8 mouse cellular contexts compared by ENCODE assay signal in the genomic region with DNA sequence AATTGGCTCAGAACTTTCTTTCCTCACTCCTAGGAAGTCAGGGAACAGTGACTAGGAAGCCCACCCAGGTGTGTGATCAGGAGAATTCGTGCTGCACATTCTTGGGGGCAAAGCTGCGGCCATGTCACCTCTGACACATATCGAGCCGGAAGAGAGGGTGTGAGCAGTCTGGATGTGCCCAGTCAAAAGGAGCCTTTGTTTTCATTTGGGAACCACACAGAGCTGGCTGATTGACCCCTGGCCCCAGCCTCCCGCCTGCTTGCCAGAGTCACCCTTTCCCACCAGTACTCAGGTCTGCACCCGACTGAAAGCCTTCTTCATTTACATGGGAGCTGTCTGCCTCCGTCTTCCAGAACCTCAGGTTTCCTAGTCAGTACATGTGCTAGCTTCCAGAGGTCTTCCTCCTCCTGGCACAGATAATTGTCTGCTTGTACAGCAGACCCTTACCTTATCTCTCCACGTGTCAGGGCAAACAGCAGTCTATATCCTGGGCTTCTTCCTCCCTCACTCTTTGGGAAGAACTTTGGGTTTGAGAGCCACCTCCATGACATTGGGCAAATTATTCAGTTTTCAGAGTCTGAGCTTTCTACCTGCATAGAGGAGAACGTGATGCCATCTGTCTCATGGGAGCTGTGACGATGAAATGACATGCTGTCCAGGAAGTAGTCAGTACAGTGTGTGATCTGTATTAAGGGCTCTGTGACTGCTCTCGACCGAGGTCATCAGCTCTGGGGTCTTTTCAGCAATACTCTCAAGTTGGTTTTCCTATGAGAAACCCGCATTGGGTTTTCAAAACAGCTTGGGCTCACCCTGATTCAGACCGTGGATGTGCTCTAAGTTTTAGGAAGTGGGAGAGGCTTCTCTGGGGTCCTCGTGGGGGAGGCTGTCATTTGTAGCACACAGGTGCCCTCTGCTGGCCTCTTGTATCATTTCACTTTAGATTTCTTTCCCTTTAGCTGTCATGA.
DNase-seq lines count a peak whose midpoint lies in the region; ATAC-seq and TF ChIP-seq lines count a peak whose summit lies in the region.

No protein-coding gene starts in this region.

- H3K36me3 ChIP-seq in embryonic facial prominence, embryonic 11.5 days (replicated peaks; ENCODE audit: control insufficient read depth, insufficient read depth, low read depth, low read length) = no peaks in the 10 kb centered on the region
- H3K36me3 ChIP-seq in midbrain, embryonic 10.5 days = no peaks in the 10 kb centered on the region
- 0 out of 2 replicates have a peak, but pooled peaks cover 3% of the 10 kb centered on the region for H3K36me3 ChIP-seq in stomach, postnatal 0 days (ENCODE audit: control insufficient read depth, insufficient read depth, low read length)

- no peak for DNase-seq in left cerebral cortex, adult 2 months (ENCODE audit: extremely low spot score in 1 of 2, low spot score in 2 of 2)
- no peak for DNase-seq in left cerebral cortex, postnatal 36 days (ENCODE audit: low spot score in 2 of 2)
- peak; percentile 45 for DNase-seq in T-cell, adult 2 months (ENCODE audit: low spot score)
- DNase-seq in embryonic facial prominence, embryonic 11.5 days (ENCODE audit: low spot score) = peak; percentile 83
- peak; percentile 61 to 81 for DNase-seq in heart, postnatal 10 days
- peak; percentile 22 to 59 for DNase-seq in layer of hippocampus, postnatal 14 days (ENCODE audit: low spot score in 2 of 2)
- peak; percentile 50 for DNase-seq in midbrain, embryonic 10.5 days (ENCODE audit: low spot score)
- peak; percentile 63 for DNase-seq in stomach, postnatal 0 days (ENCODE audit: low spot score)

- no peak overlapping the region for H3K4me3 ChIP-seq in left cerebral cortex, adult 2 months
- no peak overlapping the region for H3K4me3 ChIP-seq in embryonic facial prominence, embryonic 11.5 days (ENCODE audit: low read depth, low read length)
- H3K4me3 ChIP-seq in midbrain, embryonic 10.5 days = no peak overlapping the region
- no peak overlapping the region for H3K4me3 ChIP-seq in stomach, postnatal 0 days (ENCODE audit: low read depth, low read length)

- ATAC-seq in embryonic facial prominence, embryonic 11.5 days (replicated peaks; ENCODE audit: insufficient number of reproducible peaks, low FRiP score, low TSS enrichment, low read depth) = peak; percentile 80
- ATAC-seq in stomach, postnatal 0 days (ENCODE audit: low FRiP score, low TSS enrichment) = peak; percentile 72

- no peak for TF ChIP-seq EP300 in stomach, postnatal 0 days (optimal IDR thresholded peaks at IDR 0.05)

- TF ChIP-seq CTCF in left cerebral cortex, adult 2 months (IDR thresholded peaks at IDR 0.05) = peak; percentile 82
- peak; percentile 90 for TF ChIP-seq CTCF in stomach, postnatal 0 days (IDR thresholded peaks at IDR 0.05; ENCODE audit: low read depth)

- H3K27me3 ChIP-seq in embryonic facial prominence, embryonic 11.5 days (ENCODE audit: control insufficient read depth, insufficient read depth, low read length) = no peaks in the 10 kb centered on the region
- H3K27me3 ChIP-seq in midbrain, embryonic 10.5 days (ENCODE audit: low read depth, poor library complexity, severe bottlenecking) = no peaks in the 10 kb centered on the region
- no peaks in the 10 kb centered on the region for H3K27me3 ChIP-seq in stomach, postnatal 0 days (ENCODE audit: control insufficient read depth, insufficient read depth, low read length)

- no peaks in the 10 kb centered on the region for H3K9me3 ChIP-seq in embryonic facial prominence, embryonic 11.5 days (replicated peaks; ENCODE audit: control insufficient read depth, low read length)
- no peaks in the 10 kb centered on the region for H3K9me3 ChIP-seq in midbrain, embryonic 10.5 days (replicated peaks)
- H3K9me3 ChIP-seq in stomach, postnatal 0 days (ENCODE audit: control insufficient read depth, low read length) = no peaks in the 10 kb centered on the region

- intact Hi-C loops in left cerebral cortex, adult 2 months (cut with DNase I) = loop anchor here (1.0 to 5.0 kb wide), 4 partner anchors 109 to 439 kb away; a partner anchor contains a TSS
- intact Hi-C loops in left cerebral cortex, postnatal 36 days (cut with DNase I) = loop anchor here (1.0 to 5.0 kb wide), 3 partner anchors 109 to 429 kb away; a partner anchor contains a TSS
- intact Hi-C loops in heart, postnatal 10 days (cut with DNase I) = loop anchor here (1.0 to 5.0 kb wide), 6 partner anchors 107 to 437 kb away; a partner anchor contains a TSS

- peak overlapping the region; percentile 23 for H3K4me2 ChIP-seq in embryonic facial prominence, embryonic 11.5 days (ENCODE audit: low read depth, low read length)
- H3K4me2 ChIP-seq in stomach, postnatal 0 days (replicated peaks; ENCODE audit: low read depth) = peak overlapping the region; percentile 37

- no peak overlapping the region for H3K27ac ChIP-seq in left cerebral cortex, adult 2 months
- H3K27ac ChIP-seq in embryonic facial prominence, embryonic 11.5 days (replicated peaks; ENCODE audit: low read depth, low read length) = no peak overlapping the region
- 0 out of 2 replicates have a peak overlapping the region, but pooled peaks have one; percentile 6 for H3K27ac ChIP-seq in midbrain, embryonic 10.5 days (replicated peaks)
- no peak overlapping the region for H3K27ac ChIP-seq in stomach, postnatal 0 days (replicated peaks)

- H3K9ac ChIP-seq in embryonic facial prominence, embryonic 11.5 days (replicated peaks; ENCODE audit: low read length) = no peak overlapping the region
- H3K9ac ChIP-seq in stomach, postnatal 0 days (ENCODE audit: low read length) = peak overlapping the region; percentile 14; the same call in 1 of the 2 replicates

- 11% methylated on average over 15 of the region's 15 CpGs for WGBS in embryonic facial prominence, embryonic 11.5 days
- WGBS in midbrain, embryonic 10.5 days = 32% methylated on average over 15 of the region's 15 CpGs
- WGBS in stomach, postnatal 0 days = 34% methylated on average over 15 of the region's 15 CpGs

- H3K4me1 ChIP-seq in embryonic facial prominence, embryonic 11.5 days (ENCODE audit: control insufficient read depth, insufficient read depth, low read length) = 0 out of 2 replicates have a peak, but pooled peaks cover 2% of the 10 kb centered on the region
- H3K4me1 ChIP-seq in midbrain, embryonic 10.5 days = peaks cover 14% of the 10 kb centered on the region
- no peaks in the 10 kb centered on the region for H3K4me1 ChIP-seq in stomach, postnatal 0 days (replicated peaks; ENCODE audit: control insufficient read depth, insufficient read depth)

Comparison
In these comparisons a context has a peak if more than half of its experiments do, and no peak if none do; other contexts are left out.
1. DNase-seq: peak in T-cell, adult 2 months (single experiment), embryonic facial prominence, embryonic 11.5 days (single experiment), heart, postnatal 10 days (2 of 2), layer of hippocampus, postnatal 14 days (2 of 2), midbrain, embryonic 10.5 days (single experiment) and stomach, postnatal 0 days (single experiment); none in left cerebral cortex, adult 2 months (0 of 2) and left cerebral cortex, postnatal 36 days (0 of 2).